Mouse (Mus musculus): Measurements from ENCODE around the gene Trim63.

- no peak for TF ChIP-seq CTCF (IDR thresholded peaks at IDR 0.05; ENCODE audit: extremely low read depth, insufficient read depth, insufficient read length, insufficient replicate concordance)
- TF ChIP-seq POLR2A (IDR thresholded peaks at IDR 0.05; ENCODE audit: low read depth, low read length): no peak
Measured at GRCm38 (mm10) chr4:134355841-134356452, 41.0 kb downstream of the Trim63 start.

All from spleen, adult 2 months (tissue).